Mouse (Mus musculus): ENCODE results near the gene Higd1b.

DNA sequence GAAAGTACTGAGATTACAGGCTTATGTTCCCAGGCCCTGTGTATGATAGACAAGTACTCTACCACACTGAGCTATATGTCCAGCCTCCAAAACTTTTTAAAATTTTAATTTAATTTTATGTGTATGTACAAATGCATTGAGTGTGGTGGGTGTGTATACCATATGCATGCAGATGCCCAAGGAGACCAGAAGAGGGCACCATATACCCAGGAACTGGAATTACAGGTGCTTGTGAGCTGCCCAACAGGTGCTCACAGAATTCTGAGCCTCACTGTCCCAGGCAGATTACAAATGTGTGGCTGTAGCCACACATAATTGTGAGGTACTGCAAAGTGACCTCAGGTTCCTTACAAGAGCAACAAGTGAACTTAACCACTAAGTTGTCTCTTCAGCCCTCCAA, 18.1 kb downstream of the Higd1b start:
- TF ChIP-seq POLR2A (IDR thresholded peaks at IDR 0.05; ENCODE audit: extremely low read depth, insufficient read depth, low read length) (no peak), CTCF (IDR thresholded peaks at IDR 0.05; ENCODE audit: extremely low read depth, insufficient read depth, low read length) (peak; percentile 35; the same call in 1 of the 2 replicates)

All from cortical plate, adult 2 months (tissue).